Mouse (Mus musculus) bone marrow, adult 2 months (tissue): ENCODE data around the gene Zdhhc25.

Experiments
- CTCF ChIP-seq: fragments of 200-500 bp; IDR thresholded peaks from 2 replicates; pipeline ENCODE4 v1.5.1; 2011; ENCODE audit warnings: low read length, control low read depth; ENCODE audit not compliant: control insufficient read depth, insufficient read depth
- POLR2A ChIP-seq: fragments of 200-500 bp; IDR thresholded peaks from 2 replicates; pipeline ENCODE4 v1.6.1; 2011; ENCODE audit warnings: low read depth, mild to moderate bottlenecking, control low read depth, low read length, borderline replicate concordance; ENCODE audit not compliant: control insufficient read depth

GRCm38 (mm10) chr15:88625303-88626066, 25.4 kb downstream of the Zdhhc25 start:
- TF ChIP-seq CTCF (no peak), POLR2A (no peak)
